Mouse (Mus musculus): ENCODE results near the gene Flnb.
A peak's percentile ranks its signal among the peaks of the same experiment; 100 is the strongest.

DNA sequence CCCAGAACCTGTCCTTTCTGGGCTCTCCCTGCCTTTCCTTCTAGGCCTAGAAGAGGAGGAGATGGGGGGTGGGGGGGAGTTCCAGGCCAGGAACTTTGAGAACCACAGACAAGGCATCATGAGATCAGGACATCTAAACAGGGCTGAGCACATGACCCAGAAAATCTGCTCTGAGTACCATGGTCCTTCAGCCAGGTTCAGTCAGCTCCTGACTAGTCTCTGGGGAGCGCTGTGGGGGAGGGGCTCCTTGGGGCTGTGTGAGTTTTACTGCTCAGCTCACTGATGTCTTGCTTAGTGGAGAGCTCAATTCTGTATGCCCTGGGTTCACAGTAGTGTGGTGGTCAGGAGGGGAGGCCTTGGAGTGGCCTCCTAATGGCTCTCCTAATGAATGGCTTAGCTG is 43.5 kb downstream of the Flnb start:
- no peak for TF ChIP-seq CTCF (conservative IDR thresholded peaks at IDR 0.05 in 1 of 2, IDR thresholded peaks at IDR 0.05 in 1 of 2; ENCODE audit: low read depth in 2 of 2, low read length in 2 of 2)
- TF ChIP-seq EP300 (IDR thresholded peaks at IDR 0.05; ENCODE audit: low read length) = peak; percentile 65; the same call in 1 of the 2 replicates
- TF ChIP-seq POLR2A (IDR thresholded peaks at IDR 0.05; ENCODE audit: low read depth, low read length) = peak; percentile 57
- no peak; the same call in 1 of the 2 replicates for TF ChIP-seq RAD21 (IDR thresholded peaks at IDR 0.05; ENCODE audit: low read depth, low read length)
